Mouse (Mus musculus) C2C12 (cell line): ENCODE data around the gene Mcur1. TPM values are rescaled to one million over a fixed set of nuclear protein-coding genes. Genes with fewer than 3 reads are reported as not detected.
A peak's percentile ranks its signal among the peaks of the same experiment; 100 is the strongest.

Experiments used
- H3K27me3 ChIP-seq: one replicate; pipeline ENCODE4 v1.6.1; 2011; ENCODE audit not compliant: control insufficient read depth, insufficient read depth, insufficient read length
- H3K36me3 ChIP-seq: one replicate; pipeline ENCODE4 v1.6.1; 2011; ENCODE audit not compliant: control insufficient read depth, insufficient read depth
- H3K4me3 ChIP-seq: one replicate; pipeline ENCODE4 v1.5.1; 2011; ENCODE audit warnings: mild to moderate bottlenecking, control low read depth; ENCODE audit not compliant: poor library complexity, insufficient read depth, severe bottlenecking
- H3K79me2 ChIP-seq: one replicate; pipeline ENCODE4 v1.6.1; 2011; ENCODE audit not compliant: control insufficient read depth, insufficient read depth
- H3K79me3 ChIP-seq: one replicate; pipeline ENCODE4 v1.6.1; 2011; ENCODE audit warnings: low read depth, control low read depth
- H3ac ChIP-seq: one replicate; pipeline ENCODE3; 2011; ENCODE audit warnings: low read depth; ENCODE audit not compliant: control insufficient read depth, insufficient read length
- CEBPB ChIP-seq: IDR thresholded peaks from one replicate; pipeline ENCODE4 v1.6.1; 2011; ENCODE audit warnings: low read depth, mild to moderate bottlenecking, control low read depth, moderate library complexity
- CTCF ChIP-seq: IDR thresholded peaks from one replicate; pipeline ENCODE4 v1.5.1; 2011; ENCODE audit not compliant: control insufficient read depth, insufficient read depth, insufficient read length
- FOSL1 ChIP-seq: IDR thresholded peaks from one replicate; pipeline ENCODE4 v1.8.0; 2011; ENCODE audit warnings: mild to moderate bottlenecking, low read length; ENCODE audit not compliant: poor library complexity, insufficient read depth, severe bottlenecking
- MAX ChIP-seq: IDR thresholded peaks from one replicate; pipeline ENCODE4 v1.6.1; 2011; ENCODE audit warnings: mild to moderate bottlenecking, control low read depth
- MYOD1 ChIP-seq: IDR thresholded peaks from one replicate; pipeline ENCODE4 v1.6.1; 2011; ENCODE audit warnings: low read depth; ENCODE audit not compliant: control insufficient read depth, insufficient read length
- MYOG ChIP-seq: IDR thresholded peaks from one replicate; pipeline ENCODE4 v1.6.1; 2011; ENCODE audit not compliant: control insufficient read depth, insufficient read length; ENCODE audit errors: extremely low read depth
- USF1 ChIP-seq: IDR thresholded peaks from one replicate; pipeline ENCODE4 v1.6.1; 2011; ENCODE audit warnings: low read depth, mild to moderate bottlenecking, control low read depth, moderate library complexity
- polyA plus RNA-seq: library from polyadenylated mRNA; unstranded; fragments of >200 nt; fragmentation: generic; extraction: Trizol; gene quantifications from one replicate; pipeline ENCODE4 v1.2.1, GENCODE M21; 2012; ENCODE audit warnings: missing spikeins

Mcur1 gene
- polyA plus RNA-seq, 1 experiment = 4.8 TPM

DNA sequence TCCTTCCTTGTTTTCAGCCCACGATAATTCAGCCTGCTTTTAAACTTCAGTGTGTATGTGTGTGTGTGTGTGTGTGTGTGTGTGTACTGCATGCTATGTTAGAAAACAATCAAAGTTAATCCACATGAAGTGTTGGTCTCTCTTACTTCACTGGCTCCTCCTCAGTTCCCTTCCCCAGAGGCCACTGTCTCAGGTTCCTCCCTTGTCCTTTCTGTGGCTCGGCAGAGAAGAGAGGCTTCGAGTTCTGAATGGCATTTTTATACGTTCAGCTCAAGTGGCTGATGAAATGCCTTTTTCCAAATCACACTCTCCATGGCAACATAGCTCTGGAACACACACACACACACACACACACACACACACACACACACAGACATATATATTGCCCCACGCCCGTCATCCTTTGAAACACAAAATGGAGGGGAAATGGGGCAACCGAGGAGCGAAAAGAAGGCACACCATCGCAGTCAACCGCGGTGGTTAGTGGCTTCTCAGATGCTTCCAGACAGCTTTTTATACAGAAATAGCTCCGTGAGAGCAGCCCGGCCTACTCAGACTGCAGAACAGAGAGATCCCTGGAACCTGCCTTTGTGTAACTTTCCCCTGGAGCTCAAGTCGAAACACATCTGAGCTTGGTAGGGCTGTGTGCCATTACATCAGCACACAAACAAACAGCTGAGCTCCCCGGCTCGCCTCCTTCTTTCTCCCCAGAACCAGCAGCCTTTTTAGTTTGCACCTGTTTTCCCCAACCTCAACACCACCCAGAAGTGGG lies 34.4 kb downstream of the Mcur1 start:
- Histone ChIP-seq H3K36me3 (no peaks in the 10 kb centered on the region), H3K4me3 (no peak overlapping the region), H3K27me3 (no peaks in the 10 kb centered on the region), H3K79me3 (no peaks in the 10 kb centered on the region), H3K79me2 (no peaks in the 10 kb centered on the region), H3ac (no peak overlapping the region)
- TF ChIP-seq USF1 (no peak), MYOG (no peak), MAX (no peak), CEBPB (no peak), MYOD1 (no peak)

DNA sequence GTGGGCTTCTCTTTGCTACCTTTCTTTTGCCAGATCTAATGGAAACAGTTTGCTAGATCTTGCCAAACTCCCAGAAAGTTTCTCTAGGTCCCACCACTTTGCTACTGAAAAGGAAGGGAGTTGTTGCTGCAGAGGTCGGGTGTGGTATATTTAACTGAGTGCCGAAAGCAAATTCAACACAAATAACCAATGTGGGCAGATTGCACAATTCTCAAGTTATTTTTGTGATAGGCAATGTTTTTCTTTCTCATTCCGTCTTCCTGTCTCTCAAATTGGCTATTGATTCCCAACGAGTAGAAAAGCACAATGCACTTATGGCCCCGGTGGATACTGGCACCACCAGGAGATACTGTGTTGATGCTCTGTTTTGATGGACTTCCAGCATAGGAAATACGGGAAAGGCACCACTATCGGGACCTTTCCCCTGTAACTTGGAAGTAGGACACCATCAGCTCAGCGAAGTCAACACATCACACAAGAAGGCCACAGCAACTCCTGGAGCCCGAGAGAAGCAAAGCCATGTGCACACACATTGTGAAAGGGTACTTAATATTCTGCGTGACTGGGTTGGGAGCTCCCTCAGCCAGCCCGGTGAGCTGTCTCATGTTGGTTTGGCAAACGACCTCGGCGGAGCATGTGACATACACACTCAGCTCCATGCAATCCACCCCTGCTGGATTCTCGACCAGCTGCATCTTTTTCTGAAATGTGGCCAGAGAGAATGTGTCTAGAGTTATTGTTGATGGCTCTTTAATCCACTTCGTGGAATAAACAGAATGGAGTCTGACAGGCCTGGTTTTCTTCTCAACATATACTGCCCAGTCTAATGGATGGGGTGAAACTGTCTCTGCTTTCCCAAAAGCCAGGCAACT lies 35.3 kb downstream of the Mcur1 start:
- no peak overlapping the region for H3K4me3 ChIP-seq
- no peaks in the 10 kb centered on the region for H3K36me3 ChIP-seq
- TF ChIP-seq CEBPB (peak; percentile 80), USF1 (peak; percentile 81), MYOD1 (peak; percentile 22), CTCF (no peak), MAX (peak; percentile 29)
- H3ac ChIP-seq = no peak overlapping the region
- H3K79me2 ChIP-seq = no peaks in the 10 kb centered on the region
- no peaks in the 10 kb centered on the region for H3K27me3 ChIP-seq
- H3K79me3 ChIP-seq = no peaks in the 10 kb centered on the region

GRCm38 (mm10) chr13:43523906-43524480 lies 36.0 kb downstream of the Mcur1 start:
- no peaks in the 10 kb centered on the region for H3K79me3 ChIP-seq
- H3K27me3 ChIP-seq = no peaks in the 10 kb centered on the region
- no peak for TF ChIP-seq MYOG
- TF ChIP-seq MAX = no peak
- no peak for TF ChIP-seq FOSL1
- TF ChIP-seq CEBPB = no peak
- no peak for TF ChIP-seq CTCF
- no peak for TF ChIP-seq MYOD1
- TF ChIP-seq USF1 = no peak
- H3K4me3 ChIP-seq = no peak overlapping the region
- no peaks in the 10 kb centered on the region for H3K36me3 ChIP-seq
- no peaks in the 10 kb centered on the region for H3K79me2 ChIP-seq
- no peak overlapping the region for H3ac ChIP-seq

DNA sequence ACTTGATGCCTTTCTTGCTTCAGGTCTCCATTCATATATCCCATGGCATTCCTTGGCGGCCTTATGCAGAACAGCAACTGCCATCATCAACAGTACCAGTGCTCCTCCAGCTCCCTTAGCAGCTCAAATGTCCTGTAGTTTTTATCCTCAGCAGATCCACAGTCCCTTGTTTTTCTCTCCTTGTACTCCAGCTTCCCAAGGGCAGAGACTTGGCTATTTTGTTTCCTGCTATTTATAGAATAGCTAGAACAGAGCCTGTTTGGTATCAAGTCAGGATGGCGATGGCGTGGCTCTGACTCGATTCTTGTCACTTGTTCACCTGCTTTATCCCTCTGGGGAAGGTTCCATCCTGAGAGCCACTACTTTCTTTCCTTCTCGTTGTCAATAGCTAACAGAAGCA lies 38.1 kb downstream of the Mcur1 start:
- Histone ChIP-seq H3ac (no peak overlapping the region), H3K4me3 (no peak overlapping the region), H3K27me3 (no peaks in the 10 kb centered on the region), H3K79me2 (no peaks in the 10 kb centered on the region), H3K79me3 (no peaks in the 10 kb centered on the region), H3K36me3 (no peaks in the 10 kb centered on the region)
- TF ChIP-seq CTCF (no peak), USF1 (no peak), MYOG (no peak), MAX (no peak), MYOD1 (no peak), FOSL1 (no peak), CEBPB (no peak)

DNA sequence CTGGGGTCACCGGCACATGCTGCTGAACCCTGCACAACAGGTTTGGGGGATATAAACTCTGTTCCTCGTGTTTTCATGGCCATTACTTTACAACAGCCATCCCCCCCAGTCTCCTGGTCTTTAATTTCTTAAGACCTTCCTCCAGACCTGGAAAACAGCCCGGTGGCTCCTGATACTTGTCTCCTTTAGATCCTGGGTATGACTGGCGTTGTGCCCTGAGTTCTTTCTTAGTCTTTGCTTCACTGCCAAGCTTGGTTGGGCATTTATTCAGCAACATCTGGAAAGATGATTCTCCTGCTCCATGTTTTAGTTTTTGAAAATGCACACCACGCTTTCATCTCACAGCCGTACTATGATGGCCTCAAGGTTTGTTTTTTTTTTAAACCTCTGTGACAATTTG lies 40.7 kb downstream of the Mcur1 start:
- Histone ChIP-seq H3K79me2 (no peaks in the 10 kb centered on the region), H3K4me3 (no peak overlapping the region), H3K79me3 (no peaks in the 10 kb centered on the region), H3K36me3 (no peaks in the 10 kb centered on the region), H3K27me3 (no peaks in the 10 kb centered on the region), H3ac (no peak overlapping the region)
- TF ChIP-seq FOSL1 (no peak), MYOG (no peak), MAX (no peak), MYOD1 (no peak), CTCF (no peak), USF1 (no peak), CEBPB (no peak)
